Mouse (Mus musculus): Measurements from ENCODE around the gene Napsa. TPM values are rescaled to one million over a fixed set of nuclear protein-coding genes. Genes with fewer than 3 reads are reported as not detected.
A peak's percentile ranks its signal among the peaks of the same experiment; 100 is the strongest.

The Napsa gene
- total RNA-seq, 1 experiment from 2014 or later: 0.88 TPM

DNA sequence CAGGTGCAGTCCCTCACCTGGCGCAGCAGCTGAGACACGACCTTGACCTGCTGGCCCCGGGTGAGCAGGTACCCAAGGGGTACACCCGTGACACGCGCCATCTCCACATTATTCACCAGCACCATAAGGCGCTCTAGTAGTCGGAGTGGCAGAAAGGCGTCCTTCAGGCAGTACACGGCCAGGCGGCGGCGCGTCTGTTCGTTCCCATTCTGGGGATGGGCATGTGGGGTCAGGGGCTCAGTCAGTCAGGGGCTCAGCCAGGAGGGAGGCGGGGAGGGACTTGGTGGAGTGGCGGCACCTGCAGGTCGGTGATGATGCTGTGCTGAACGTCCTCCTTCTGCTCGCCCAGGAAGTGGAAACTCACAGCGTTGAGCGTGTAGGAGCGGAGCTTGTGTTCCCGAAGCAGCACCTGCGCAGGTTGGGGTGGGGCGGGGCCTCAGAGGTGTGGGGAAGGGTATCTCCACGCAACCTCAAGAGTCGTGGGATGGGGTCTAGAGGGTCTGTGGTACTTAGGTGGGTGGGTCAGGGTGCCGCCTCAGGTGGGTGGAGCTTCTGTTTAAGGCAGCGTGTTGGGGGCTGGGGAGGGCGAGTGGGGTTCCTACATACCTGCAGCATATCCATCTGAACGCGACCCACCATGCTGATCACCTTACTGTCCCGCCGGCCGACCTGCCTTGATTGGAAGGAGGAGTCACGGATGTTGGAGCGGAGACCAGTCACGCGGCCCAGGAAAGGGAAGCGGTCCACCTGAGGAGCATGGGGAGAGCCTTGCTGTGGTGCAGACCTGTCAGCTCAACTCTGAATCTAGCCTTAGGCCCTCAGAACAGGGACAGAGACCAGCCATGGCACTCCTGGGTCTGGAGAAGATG lies 33.2 kb upstream of the Napsa start:
- DNase-seq: no peak

DNA sequence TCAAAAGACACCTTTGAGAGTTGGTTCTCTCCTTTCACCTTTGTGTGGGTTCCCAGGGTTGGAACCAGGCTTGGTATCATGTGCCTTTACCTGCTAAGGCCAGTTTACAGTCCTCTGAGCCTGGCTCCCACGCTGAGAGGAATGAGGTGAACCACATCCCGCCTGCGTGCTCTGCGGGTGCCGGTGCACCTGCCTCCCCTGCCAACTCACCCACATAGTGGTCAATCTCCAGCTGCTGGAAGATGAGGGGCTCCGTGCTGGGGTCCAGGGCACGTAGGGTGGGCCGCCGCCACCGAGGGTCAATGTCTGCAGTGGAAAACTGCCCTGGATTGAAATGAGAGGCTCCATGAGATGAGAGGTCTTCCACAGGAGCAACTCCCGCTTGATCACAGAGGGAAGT lies 29.6 kb upstream of the Napsa start:
- no peak for DNase-seq

DNA sequence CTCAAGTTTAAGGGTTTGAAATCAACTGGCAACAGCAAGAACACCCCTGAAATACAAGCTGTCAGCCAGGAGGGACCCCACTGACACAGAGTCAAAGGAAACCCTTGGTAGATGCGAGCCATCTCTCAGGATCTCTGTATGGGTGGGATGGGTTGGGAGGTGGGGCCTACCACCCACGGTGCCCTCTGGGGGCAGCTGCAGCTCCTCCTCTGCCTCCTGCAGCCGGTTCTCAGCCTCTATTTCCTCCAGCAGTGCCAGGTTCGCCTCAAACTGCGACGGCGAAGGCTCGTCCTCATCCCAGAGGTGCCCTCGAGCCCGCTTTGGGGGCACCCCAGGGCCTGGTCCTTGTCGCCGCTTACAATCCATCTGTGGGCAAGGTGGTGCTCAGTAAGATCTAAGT lies 29.1 kb upstream of the Napsa start:
- DNase-seq: no peak

DNA sequence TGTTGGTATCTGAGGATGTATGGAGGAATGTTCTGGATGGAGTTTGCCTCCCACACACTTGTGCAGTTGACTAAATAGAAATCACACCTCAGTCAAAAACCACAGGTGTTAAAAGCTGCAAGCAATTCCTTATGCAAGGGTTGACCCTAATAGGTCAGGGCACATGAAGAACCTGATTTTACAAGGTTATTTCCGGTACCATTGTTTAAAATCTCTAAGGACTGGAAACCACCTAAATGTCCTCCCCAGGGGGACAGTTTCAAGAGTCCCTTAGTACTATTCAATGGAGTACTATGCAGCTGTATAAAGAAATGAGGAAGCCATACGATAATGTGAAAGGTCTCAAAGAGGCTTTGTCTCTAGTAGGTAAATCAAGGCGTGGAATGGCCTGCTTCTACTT lies 25.9 kb upstream of the Napsa start:
- DNase-seq: no peak

DNA sequence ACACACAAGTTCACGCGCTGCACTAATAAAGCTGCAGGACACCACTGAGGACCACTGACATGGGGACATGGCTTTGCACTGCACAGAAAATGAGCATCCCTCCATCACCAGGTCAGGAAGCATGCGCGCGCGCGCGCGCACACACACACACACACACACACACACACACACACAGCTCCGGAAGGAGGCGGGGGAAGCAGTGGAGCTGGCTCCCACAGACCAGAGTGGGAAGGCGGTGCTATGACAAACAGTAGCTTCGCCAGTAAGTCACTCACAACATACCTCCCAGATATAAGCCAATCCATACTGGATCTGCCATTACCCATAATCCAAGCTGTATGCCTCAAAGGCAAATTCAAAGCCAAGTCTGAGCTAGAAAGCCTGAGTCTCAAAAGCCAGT lies 25.1 kb upstream of the Napsa start:
- DNase-seq: no peak

DNA sequence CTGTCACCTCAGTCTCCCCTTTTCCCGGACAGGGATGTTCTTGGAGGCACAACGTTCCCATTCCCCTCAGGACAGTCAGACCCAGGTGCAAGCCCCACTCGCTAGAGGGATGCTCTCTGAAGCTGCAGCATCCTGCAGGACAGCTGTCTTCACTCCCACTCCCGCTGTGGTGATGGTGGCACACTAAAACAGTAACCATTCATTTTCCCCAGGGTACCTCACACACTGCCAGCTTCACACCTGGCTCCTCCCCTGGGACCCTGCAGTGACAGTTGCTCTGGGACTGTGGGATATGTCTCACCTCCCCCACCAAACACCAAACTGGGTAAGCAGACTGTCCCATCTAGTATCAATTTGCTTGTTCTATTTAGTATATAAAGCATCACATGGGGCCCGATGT lies 24.5 kb upstream of the Napsa start:
- no peak for DNase-seq

DNA sequence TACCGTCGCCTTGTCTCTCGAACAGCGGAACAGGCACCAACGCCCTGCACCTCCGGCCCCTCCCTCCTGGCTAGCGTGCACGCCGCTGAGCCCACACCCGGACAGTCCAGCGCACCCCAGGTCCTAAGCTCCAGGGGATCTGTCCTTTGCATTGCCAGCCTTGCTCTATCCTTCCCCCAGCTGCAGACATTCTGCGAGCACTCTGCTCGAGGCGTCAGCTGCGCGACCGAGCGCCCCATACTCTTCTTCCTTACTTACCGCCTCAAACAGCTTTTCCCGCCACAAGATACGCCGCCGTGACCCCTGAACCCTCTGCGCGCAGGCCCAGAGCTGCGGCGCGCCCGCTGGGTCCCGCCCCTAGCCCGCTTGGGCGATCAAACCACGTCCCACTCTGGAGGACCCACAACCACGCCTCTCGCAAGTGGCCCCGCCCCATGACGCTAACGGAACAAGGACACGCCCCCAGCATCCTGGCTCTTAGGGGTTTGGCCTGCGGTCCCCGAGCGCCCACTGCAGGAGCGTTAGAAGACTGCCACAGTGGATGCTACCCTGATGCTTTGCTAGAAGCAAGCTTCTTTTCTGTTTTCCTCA lies 23.6 kb upstream of the Napsa start, which contains the start of gene Pold1:
TSS of gene Pold1 (minus strand) at position 353 of the 591 bp plus-strand sequence.
- DNase-seq: peak; percentile 99

DNA sequence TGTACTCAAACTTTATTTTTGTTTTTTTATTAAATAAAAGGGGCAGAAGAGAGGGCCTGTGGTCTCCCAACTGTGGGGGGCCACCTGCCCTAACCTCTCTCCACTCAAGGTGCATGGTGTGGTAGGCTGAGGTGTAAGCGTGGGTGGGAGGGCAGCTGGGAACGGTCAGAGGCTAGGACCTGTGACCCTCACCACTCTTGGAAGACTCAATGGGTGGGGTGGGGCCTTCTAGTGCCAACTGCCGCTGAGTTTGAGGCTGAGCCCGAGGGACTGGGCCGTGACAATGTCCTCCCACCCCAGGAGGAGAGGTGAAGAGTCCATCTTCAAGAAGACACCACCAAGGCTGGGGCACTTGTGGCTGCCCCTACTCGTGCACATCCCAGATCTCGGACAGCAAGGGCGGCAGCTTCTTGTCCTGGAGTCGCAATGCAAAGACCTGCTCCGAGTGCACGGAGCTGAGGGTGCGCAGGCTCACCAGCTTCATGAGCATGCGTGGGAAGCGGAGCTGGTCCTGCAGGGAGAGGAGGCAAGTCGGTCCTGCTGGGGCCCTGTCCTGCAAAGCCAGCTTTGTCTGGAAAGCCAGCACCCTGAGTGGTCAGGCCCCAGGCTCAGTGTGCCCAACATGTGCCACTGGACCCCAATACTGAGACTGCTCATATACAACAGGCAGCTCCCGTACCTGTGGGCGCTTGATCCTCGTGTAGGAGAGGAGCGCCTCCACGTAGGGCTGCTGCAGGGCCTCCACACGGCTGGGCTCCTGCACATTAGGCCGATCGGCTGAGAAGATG lies 22.4 kb upstream of the Napsa start:
- no peak for DNase-seq

DNA sequence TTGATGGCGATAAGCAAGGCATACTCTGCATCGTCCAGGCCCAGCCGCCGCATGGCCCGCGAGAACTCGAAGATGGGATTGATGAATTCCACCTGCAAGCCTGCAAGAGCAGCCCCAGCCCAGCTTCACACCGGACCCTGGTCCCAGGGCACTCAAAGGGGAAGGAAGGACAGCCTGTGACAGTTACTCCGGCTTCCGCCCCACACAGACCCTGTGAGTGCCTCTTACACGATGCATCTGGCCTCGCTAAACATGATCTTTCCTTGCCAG lies 21.8 kb upstream of the Napsa start:
- no peak for DNase-seq

DNA sequence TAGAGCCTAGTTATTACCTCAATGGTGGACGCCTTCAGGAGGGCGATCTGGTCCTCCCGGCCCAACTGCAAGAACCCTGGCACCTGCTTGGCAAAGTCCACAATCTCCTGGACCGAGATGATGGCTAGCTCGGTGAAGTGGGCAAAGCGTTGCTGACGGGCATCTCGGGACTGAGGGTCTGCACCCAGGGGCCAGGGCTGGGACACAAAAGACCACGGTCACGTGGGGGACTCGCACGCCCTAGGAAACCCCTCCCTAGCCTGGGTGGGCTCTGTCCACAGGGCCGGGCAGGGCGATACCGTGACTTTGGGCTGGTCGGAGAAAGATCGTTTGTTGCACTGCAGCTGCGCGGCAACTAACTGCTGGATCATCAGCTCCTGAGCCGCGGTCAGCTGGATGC lies 20.9 kb upstream of the Napsa start:
- no peak for DNase-seq

DNA sequence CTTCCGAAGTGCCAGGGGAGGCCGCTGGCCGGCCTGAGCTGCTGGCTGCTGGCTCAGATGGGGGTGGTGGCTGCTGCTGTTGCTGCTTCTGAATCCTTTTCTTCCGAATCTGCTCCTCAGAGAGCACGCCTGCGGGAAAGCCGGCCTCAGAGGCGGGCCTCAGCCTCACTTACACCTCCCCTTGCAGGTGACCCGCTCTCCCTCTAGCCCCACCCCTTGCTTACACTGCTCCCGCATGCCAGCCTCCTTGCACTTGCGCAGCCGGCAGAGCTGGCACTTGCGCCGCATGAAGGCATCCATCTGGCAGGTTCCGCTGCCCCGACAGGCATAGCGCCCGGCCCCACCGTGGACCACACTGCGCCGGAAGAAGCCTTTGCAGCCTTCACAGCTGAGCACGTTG lies 20.4 kb upstream of the Napsa start:
- DNase-seq: no peak

DNA sequence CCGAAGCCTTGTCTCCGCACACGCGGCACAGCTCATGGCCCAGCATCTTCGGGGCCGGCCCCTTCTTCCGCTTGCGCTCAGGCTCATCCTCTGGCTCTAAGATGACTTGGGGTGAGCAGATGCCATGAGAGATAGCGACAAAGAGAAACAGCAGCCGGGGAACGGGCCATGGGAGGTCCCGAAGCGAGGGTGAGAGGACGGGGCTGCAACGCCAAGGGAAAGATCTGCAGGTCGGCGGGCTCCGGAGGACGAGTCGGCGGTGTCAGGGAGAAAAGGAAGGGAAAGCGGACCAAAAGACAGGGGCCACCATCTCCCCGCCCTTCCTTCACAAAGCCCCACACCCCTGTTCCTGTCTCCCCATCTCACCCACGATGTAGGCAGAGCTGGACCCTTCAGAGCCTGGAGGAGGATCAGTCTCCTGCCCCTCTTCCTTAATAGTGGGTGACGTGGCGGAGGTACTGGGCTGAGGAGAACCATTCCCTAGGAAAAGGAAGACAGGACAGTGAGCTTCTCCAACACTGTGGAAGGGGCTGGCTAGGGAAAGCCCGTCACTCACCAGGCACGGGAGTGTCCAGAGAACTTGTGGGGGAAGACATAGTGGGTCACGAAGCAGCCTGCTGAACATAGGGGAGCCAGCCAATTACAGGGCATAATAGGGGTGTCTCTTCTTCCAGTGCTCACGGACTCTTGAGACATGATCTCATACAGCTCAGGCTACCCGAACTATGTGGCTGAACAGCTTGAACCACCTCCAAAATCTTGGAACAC lies 19.9 kb upstream of the Napsa start:
- no peak for DNase-seq

DNA sequence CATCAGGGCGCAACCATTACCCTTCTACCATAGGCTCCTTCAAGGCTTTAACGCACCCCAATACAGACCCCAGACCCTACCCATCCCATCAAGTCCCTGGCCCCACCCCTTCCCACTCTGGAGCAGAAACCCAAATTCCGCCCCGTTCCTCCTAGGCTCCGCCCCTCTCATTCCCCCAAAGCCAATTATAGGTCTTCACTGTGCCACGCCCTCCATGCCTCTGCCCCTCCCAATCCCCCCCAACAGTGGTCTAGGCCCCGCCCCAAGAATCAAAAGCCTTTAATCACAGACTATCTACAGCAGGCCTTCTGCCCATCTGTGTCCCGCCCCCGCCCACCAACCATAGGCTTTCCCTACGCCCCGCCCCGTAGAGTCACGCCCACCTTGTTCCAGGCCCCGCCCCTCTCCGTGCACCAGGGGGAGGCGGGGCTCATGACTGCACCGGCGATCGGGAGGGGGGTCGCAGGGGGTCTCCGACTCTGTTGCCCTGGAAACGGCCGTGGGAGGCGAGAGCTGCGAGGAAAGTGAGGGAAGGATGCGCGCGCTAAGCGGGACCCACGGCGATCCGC lies 18.9 kb upstream of the Napsa start:
- peak; percentile 85 for DNase-seq

DNA sequence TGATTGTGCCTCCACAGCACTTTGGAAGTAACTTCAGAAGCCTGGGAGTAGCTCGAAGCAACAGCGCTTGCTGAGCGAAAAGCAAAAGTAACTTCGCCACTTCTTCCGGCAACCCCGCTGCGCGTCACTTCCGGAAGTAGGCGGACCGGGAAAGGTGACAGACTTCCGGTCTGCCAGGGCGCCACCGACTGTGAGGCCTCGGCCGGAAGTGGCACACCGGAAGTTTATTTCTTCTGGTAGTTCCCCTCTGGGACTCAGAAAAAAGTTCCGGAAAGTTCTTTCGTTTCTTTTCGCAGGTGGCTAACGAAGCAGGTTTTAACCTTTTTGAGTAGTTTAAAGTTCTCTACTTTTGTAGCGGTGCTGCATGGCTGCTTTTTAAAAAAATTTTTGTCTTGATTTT lies 18.4 kb upstream of the Napsa start, which contains the start of gene Nr1h2:
TSS of gene Nr1h2 (minus strand) at position 126 of the 400 bp plus-strand sequence.
- peak; percentile 95 for DNase-seq

DNA sequence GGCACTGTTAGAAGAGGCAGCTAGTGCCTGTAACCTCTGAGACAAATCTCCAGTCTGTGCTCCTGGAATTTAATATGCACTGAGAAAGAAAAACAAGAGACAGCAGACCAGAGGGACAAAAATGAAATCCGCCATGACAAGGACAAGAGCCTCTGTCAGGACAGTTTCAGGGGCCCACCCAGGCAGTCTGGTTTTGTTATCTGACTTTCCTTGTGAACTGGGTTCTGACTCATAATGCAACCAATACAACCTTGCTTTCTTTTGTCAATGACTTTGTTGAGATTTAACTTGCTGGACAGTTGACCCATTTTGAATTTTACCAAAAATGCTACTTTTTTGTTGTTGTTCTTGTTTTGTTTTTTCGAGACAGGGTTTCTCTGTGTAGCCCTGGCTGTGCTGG lies 14.6 kb upstream of the Napsa start:
- no peak for DNase-seq

DNA sequence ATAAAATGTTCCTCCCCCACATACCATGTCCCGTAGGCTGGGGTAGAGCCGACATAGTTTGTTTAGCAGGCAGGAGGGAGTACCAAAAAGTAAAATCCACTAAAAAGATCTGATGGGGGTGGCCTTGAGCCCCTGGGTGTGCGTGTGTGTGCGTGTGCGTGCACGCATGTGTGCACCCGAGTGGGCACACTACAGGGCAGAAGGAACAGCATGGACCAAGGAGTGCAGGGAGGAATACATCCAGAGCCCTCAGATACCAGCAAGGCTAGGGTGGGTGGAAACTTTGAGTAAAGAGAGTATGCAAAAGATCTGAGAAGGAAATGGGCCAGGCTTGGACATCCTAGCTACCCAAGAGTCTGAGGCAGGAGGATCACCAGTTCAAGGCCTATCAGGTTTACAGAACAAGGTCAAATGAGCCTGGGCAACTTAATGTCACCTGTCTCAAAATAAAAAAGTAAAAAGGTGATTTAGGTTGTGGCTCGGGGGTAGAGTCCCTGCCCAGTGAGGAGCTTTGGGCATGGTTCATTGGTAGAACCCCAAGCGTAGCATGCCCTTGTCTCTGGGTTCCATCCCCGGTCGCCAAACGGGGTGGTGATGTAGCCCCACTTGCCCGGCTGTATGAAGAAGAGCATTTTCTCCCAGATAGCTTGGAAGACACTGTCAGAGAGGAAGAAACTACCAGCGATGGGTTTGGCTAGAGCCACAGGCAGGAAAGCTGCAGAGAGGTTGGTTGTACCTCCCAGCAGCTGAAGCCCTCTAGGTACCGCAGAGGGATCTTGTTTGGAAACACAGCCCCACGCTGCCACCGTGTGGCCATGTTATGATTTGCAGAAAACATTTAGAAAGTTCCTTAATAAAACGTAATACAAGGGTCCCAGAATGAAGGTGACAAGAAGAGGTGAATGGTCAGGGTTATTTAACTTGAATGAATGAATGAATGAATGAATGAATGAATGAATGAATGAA lies 11.5 kb upstream of the Napsa start:
- peak; percentile 74 for DNase-seq

DNA sequence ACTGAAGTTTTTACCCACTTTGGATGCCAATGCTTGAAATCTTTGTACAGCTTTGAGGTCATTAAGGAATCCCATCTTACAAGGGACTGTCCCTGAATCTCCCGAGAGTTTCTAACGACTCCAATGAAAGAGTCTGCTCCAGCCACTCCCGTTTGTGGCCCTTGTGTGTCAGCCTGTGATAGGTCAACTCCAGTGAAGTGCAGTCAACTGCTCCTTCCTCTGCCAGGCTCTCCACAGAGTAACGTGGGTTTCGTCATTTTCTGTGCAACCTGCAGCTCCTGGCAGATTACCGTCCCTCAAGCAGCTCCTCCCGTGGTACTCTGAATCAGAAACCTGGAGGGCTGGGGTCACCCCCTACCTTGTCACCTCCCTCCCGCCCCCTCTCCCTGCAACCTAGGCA lies 8.9 kb upstream of the Napsa start:
- no peak for DNase-seq

DNA sequence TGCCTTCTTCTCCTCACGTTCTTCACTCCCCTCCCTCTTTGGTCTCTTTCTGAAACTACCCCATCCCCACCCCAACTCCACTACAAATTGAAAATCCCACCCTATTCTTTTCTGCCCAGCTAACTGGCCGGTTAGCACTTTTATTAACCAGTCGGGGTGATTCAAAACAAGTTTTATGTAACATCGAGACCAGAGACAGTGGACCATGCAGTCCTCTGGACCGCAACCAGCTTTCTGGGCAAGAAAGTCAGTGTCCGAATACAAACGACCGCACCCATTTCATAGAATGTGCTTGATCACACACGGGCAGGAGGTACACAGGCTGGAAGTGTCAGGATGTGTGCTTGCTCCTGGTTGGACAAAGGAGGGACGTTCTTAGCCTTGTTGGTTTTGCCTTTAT lies 7.7 kb upstream of the Napsa start:
- DNase-seq: no peak

DNA sequence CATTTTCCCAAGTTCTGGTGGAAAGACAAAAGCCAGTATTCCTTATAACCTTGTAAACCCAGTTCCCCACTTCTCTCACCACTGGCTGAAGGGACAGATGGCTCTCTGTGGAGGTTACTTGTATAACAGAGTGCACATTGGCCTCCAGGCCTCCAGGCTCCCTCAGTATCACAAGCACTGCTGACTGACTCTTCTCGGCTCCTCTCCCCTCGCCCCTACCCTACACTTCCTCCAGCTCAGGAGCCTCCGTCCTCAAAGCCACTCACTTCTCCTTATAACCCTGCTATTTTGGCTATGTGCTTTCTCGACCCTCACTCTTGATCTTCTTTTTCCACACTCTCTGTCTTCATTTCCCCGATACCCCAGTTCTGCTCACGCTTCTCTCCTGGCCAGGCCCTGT lies 6.8 kb upstream of the Napsa start:
- DNase-seq: no peak

DNA sequence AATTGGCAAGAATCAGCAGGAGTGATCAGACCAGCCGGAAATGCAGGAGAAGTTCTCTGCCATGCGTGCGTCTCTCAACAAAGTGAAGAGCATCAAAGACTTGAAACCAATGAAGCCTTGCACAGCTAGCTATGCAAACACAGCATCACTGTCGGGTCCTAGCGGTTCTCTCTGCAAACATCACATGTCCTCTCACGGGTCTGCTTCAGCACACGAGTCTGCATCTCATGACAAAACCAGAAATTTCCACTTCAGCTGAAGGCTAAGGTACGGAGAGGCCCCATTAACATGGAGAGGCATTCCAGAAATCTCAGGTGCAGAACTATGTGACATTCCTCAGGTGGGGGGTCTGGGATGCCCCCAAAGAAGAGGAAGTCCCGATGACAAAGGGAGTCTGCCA lies 3.4 kb upstream of the Napsa start:
- no peak for DNase-seq

DNA sequence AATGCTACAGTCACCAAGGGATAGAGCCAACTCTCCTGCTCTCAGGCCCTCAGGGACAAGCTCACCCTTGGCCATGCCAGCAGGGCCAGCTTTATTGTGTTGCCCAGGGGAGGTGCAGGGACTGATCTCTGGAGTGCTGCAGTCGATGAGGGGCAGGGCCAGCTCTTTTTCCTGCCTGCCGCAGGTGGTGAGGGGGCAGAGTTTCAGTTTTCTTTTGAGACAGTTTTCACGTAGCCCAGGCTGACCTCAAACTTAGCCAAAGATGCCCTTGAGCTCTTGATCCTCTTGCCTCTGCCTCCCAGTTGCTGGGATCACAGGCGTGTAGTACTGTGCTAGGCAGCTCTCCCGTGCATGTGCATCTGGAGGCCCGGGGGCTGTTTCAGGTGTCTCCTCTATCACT lies 1.2 kb upstream of the Napsa start:
- DNase-seq: no peak
